Comparison of ENCODE assay signal across 8 mouse cellular contexts in genomic region chr16:58523044-58523859, GRCm38 (mm10). TPM values are rescaled to one million over a fixed set of nuclear protein-coding genes. Genes with fewer than 3 reads are reported as not detected.
A peak's percentile ranks its signal among the peaks of the same experiment; 100 is the strongest.
DNase-seq lines count a peak whose midpoint lies in the region; ATAC-seq and TF ChIP-seq lines count a peak whose summit lies in the region.

No protein-coding gene starts in this region.

- no peaks in the 10 kb centered on the region for H3K36me3 ChIP-seq in heart, embryonic 11.5 days (ENCODE audit: control insufficient read depth, insufficient read depth, low read length)
- no peaks in the 10 kb centered on the region for H3K36me3 ChIP-seq in kidney, embryonic 14.5 days (ENCODE audit: control insufficient read depth, insufficient read depth, low read length)
- H3K36me3 ChIP-seq in neural tube, embryonic 15.5 days, result no peaks in the 10 kb centered on the region

- no peaks in the 10 kb centered on the region for H3K4me1 ChIP-seq in bone marrow macrophage, adult 2 months (ENCODE audit: control insufficient read depth, insufficient read depth, low read length)
- 0 out of 2 replicates have a peak, but pooled peaks cover 13% of the 10 kb centered on the region for H3K4me1 ChIP-seq in heart, embryonic 11.5 days (ENCODE audit: control insufficient read depth, insufficient read depth, low read length)
- 0 out of 2 replicates have a peak, but pooled peaks cover 3% of the 10 kb centered on the region for H3K4me1 ChIP-seq in kidney, embryonic 14.5 days (ENCODE audit: control insufficient read depth, insufficient read depth, low read length)
- no peaks in the 10 kb centered on the region for H3K4me1 ChIP-seq in lung, adult 2 months (ENCODE audit: control insufficient read depth, insufficient read depth, low read length)
- H3K4me1 ChIP-seq in neural tube, embryonic 15.5 days, result peaks cover 16% of the 10 kb centered on the region

- H3K27me3 ChIP-seq in heart, embryonic 11.5 days (ENCODE audit: control insufficient read depth, insufficient read depth, low read length), result no peaks in the 10 kb centered on the region
- H3K27me3 ChIP-seq in kidney, embryonic 14.5 days (ENCODE audit: control insufficient read depth, insufficient read depth, low read length), result no peaks in the 10 kb centered on the region
- peaks cover 6% of the 10 kb centered on the region; the same call in 1 of the 2 replicates for H3K27me3 ChIP-seq in neural tube, embryonic 15.5 days (replicated peaks)

- peak; percentile 80 for ATAC-seq in CD4-positive, CD25-positive, alpha-beta regulatory T cell, adult 4 months
- peak; percentile 55 for ATAC-seq in erythroblast, adult 5-6 weeks (replicated peaks; ENCODE audit: low FRiP score, poor library complexity, severe bottlenecking)
- peak; percentile 83 for ATAC-seq in heart, embryonic 11.5 days (replicated peaks; ENCODE audit: insufficient number of reproducible peaks, low FRiP score, low TSS enrichment)
- peak; percentile 90 for ATAC-seq in kidney, embryonic 14.5 days (ENCODE audit: low FRiP score, low TSS enrichment)
- peak; percentile 93 for ATAC-seq in neural tube, embryonic 15.5 days (ENCODE audit: low FRiP score)

- no peak for TF ChIP-seq POLR2A in bone marrow macrophage, adult 2 months (IDR thresholded peaks at IDR 0.05; ENCODE audit: borderline replicate concordance, low read depth, low read length)
- TF ChIP-seq POLR2A in lung, adult 2 months (IDR thresholded peaks at IDR 0.05; ENCODE audit: borderline replicate concordance, extremely low read depth, low read depth, low read length), result peak; percentile 58; the same call in 1 of the 2 replicates

- TF ChIP-seq CTCF in bone marrow macrophage, adult 2 months (IDR thresholded peaks at IDR 0.05; ENCODE audit: low read depth, low read length), result no peak
- no peak for TF ChIP-seq CTCF in lung, adult 2 months (IDR thresholded peaks at IDR 0.05; ENCODE audit: insufficient read depth, low read length)

- no peak overlapping the region for H3K27ac ChIP-seq in bone marrow macrophage, adult 2 months (ENCODE audit: insufficient read depth, low read depth, low read length)
- peak overlapping the region; percentile 83 for H3K27ac ChIP-seq in heart, embryonic 11.5 days (ENCODE audit: low read depth, low read length)
- H3K27ac ChIP-seq in kidney, embryonic 14.5 days (ENCODE audit: low read depth, low read length), result peak overlapping the region; percentile 91
- peak overlapping the region; percentile 82 for H3K27ac ChIP-seq in neural tube, embryonic 15.5 days (replicated peaks)

- peak; percentile 79 for DNase-seq in lung, adult 2 months
- DNase-seq in testis, postnatal 14 days (ENCODE audit: low spot score), result peak; percentile 71

- H3K4me2 ChIP-seq in heart, embryonic 11.5 days, result peak overlapping the region; percentile 73
- peak overlapping the region; percentile 77 for H3K4me2 ChIP-seq in kidney, embryonic 14.5 days (replicated peaks; ENCODE audit: low read depth, low read length)
- peak overlapping the region; percentile 90 for H3K4me2 ChIP-seq in neural tube, embryonic 15.5 days

- WGBS in heart, embryonic 11.5 days (ENCODE audit: insufficient replicate concordance), result under 1% methylated on average over 58 of the region's 58 CpGs
- under 1% methylated on average over 58 of the region's 58 CpGs for WGBS in kidney, embryonic 14.5 days
- under 1% methylated on average over 56 of the region's 58 CpGs for WGBS in lung, adult 2 months
- 0% methylated on average over 58 of the region's 58 CpGs for WGBS in neural tube, embryonic 15.5 days

- H3K9ac ChIP-seq in heart, embryonic 11.5 days (ENCODE audit: low read depth, low read length), result peak overlapping the region; percentile 92
- H3K9ac ChIP-seq in kidney, embryonic 14.5 days (ENCODE audit: low read depth, low read length), result peak overlapping the region; percentile 87
- peak overlapping the region; percentile 80 for H3K9ac ChIP-seq in neural tube, embryonic 15.5 days (replicated peaks)

- H3K9me3 ChIP-seq in heart, embryonic 11.5 days (replicated peaks; ENCODE audit: control insufficient read depth, low read length), result no peaks in the 10 kb centered on the region
- peaks cover 7% of the 10 kb centered on the region; the same call in 1 of the 2 replicates for H3K9me3 ChIP-seq in kidney, embryonic 14.5 days (ENCODE audit: control insufficient read depth, low read length)
- no peaks in the 10 kb centered on the region for H3K9me3 ChIP-seq in neural tube, embryonic 15.5 days (replicated peaks)

- peak overlapping the region; percentile 68 for H3K4me3 ChIP-seq in bone marrow macrophage, adult 2 months (ENCODE audit: insufficient read depth, low read length)
- H3K4me3 ChIP-seq in heart, embryonic 11.5 days (ENCODE audit: low read depth, low read length), result peak overlapping the region; percentile 83
- peak overlapping the region; percentile 82 for H3K4me3 ChIP-seq in kidney, embryonic 14.5 days (ENCODE audit: low read length)
- H3K4me3 ChIP-seq in lung, adult 2 months (replicated peaks; ENCODE audit: extremely low read depth, low read depth, low read length), result peak overlapping the region; percentile 74
- H3K4me3 ChIP-seq in neural tube, embryonic 15.5 days (replicated peaks), result peak overlapping the region; percentile 82

RNA-seq across cellular contexts. Expression of gene St3gal6, which starts 0.8 kb away (rescaled TPM):
- polyA plus RNA-seq in CD4-positive, CD25-positive, alpha-beta regulatory T cell, adult 4 months (2017; shearing (Covaris generic)), result 1 to 10 TPM; 5.7 to 9.5 TPM
- polyA plus RNA-seq in bone marrow macrophage, adult 2 months (2012; ENCODE audit: insufficient read depth, insufficient read length, missing spikeins), result 6.6 and 8.5 TPM in 2 replicates
- total RNA-seq in erythroblast, adult 5-6 weeks (2015; ENCODE audit: low replicate concordance), result 95.3 and 151 TPM in 2 replicates
- total RNA-seq in erythroblast, adult 5-6 weeks (2017; ENCODE audit: low replicate concordance), result 155 and 194 TPM in 2 replicates
- 17.1 and 17.7 TPM in 2 replicates for polyA plus RNA-seq in heart, embryonic 11.5 days (2014; fragmentation: Nextera tagmentation; extraction: Ambion mirVana)
- 46.9 and 56.9 TPM in 2 replicates for polyA plus RNA-seq in kidney, embryonic 14.5 days (2014; fragmentation: Nextera tagmentation; extraction: Ambion mirVana)
- 38.8 and 60.1 TPM in 2 replicates for polyA plus RNA-seq in lung, adult 2 months (2012; rRNA removed)
- 12.1 and 16.3 TPM in 2 replicates for polyA plus RNA-seq in neural tube, embryonic 15.5 days (2015; fragmentation: Nextera tagmentation; extraction: Ambion mirVana)
